Mouse (Mus musculus) heart, adult 11 months (tissue): ENCODE measurements around the gene Slc9a8.
A peak's percentile ranks its signal among the peaks of the same experiment; 100 is the strongest.
"Not testable (repeated sequence)": the region's sequence is repeated elsewhere in the genome, so short reads cannot be mapped to it uniquely, and the experiment has no call there.

Experiments used
- DNase-seq: peaks from one replicate; pipeline ENCODE4 v3.0.0; 2022

Slc9a8 gene

GRCm38 (mm10) chr2:167421330-167422149 lies at the start of gene Slc9a8:
Gene Slc9a8 (plus strand): TSS chr2:167421712.
- peak; percentile 100 for DNase-seq

GRCm38 (mm10) chr2:167373266-167373665 lies 48.2 kb upstream of the Slc9a8 start:
- peak; percentile 98 for DNase-seq

GRCm38 (mm10) chr2:167374191-167374805 lies 47.2 kb upstream of the Slc9a8 start:
- no peak for DNase-seq

GRCm38 (mm10) chr2:167375135-167375534 lies 46.4 kb upstream of the Slc9a8 start:
- DNase-seq, result peak; percentile 93

- DNase-seq, result no peak
Observed at GRCm38 (mm10) chr2:167375688-167376087, 45.8 kb upstream of the Slc9a8 start.

GRCm38 (mm10) chr2:167376160-167376564 lies 45.4 kb upstream of the Slc9a8 start:
- peak; percentile 98 for DNase-seq

GRCm38 (mm10) chr2:167377697-167378096 lies 43.8 kb upstream of the Slc9a8 start:
- no peak for DNase-seq

- no peak for DNase-seq
Observed at GRCm38 (mm10) chr2:167378972-167379371, 42.5 kb upstream of the Slc9a8 start.

GRCm38 (mm10) chr2:167380615-167381285 lies 40.8 kb upstream of the Slc9a8 start:
- peak; percentile 93 for DNase-seq

GRCm38 (mm10) chr2:167381596-167381995 lies 39.9 kb upstream of the Slc9a8 start:
- DNase-seq, result no peak

GRCm38 (mm10) chr2:167382389-167382788 lies 39.1 kb upstream of the Slc9a8 start:
- no peak for DNase-seq

GRCm38 (mm10) chr2:167383666-167384083 lies 37.8 kb upstream of the Slc9a8 start:
- DNase-seq, result peak; percentile 98

- peak; percentile 97 for DNase-seq
Observed at GRCm38 (mm10) chr2:167386456-167386855, 35.1 kb upstream of the Slc9a8 start.

GRCm38 (mm10) chr2:167386998-167387397 lies 34.5 kb upstream of the Slc9a8 start:
- DNase-seq, result peak; percentile 93

- no peak for DNase-seq
Observed at GRCm38 (mm10) chr2:167394426-167394825, 27.1 kb upstream of the Slc9a8 start.

GRCm38 (mm10) chr2:167396420-167396819 lies 25.1 kb upstream of the Slc9a8 start:
- not testable (repeated sequence) for DNase-seq

- DNase-seq, result no peak
Observed at GRCm38 (mm10) chr2:167399012-167399411, 22.5 kb upstream of the Slc9a8 start.

GRCm38 (mm10) chr2:167399646-167400045 lies 21.9 kb upstream of the Slc9a8 start:
- DNase-seq, result peak; percentile 94

GRCm38 (mm10) chr2:167403085-167403484 lies 18.4 kb upstream of the Slc9a8 start:
- no peak for DNase-seq

GRCm38 (mm10) chr2:167405101-167405880 lies 16.2 kb upstream of the Slc9a8 start:
- DNase-seq, result no peak

- DNase-seq, result no peak
Observed at GRCm38 (mm10) chr2:167407296-167407929, 14.1 kb upstream of the Slc9a8 start.

GRCm38 (mm10) chr2:167414461-167414860 lies 7.1 kb upstream of the Slc9a8 start:
- DNase-seq, result peak; percentile 83
